Mouse (Mus musculus): ENCODE data around the gene Sav1. TPM values are rescaled to one million over a fixed set of nuclear protein-coding genes. Genes with fewer than 3 reads are reported as not detected.

Sav1 gene
- polyA plus RNA-seq, 1 experiment from 2014 or later, result 2.7 TPM

Other genes starting within 250 kb of the Sav1 start
- 6.4 and 13.3 TPM in 2 replicates for gene Cdkl1, start 195.7 kb downstream of the Sav1 start, polyA plus RNA-seq (2014; fragmentation: Nextera tagmentation; extraction: Ambion mirVana)
- 145 and 166 TPM in 2 replicates for gene Atl1, start 94.4 kb downstream of the Sav1 start, polyA plus RNA-seq (2014; fragmentation: Nextera tagmentation; extraction: Ambion mirVana)
- 35.3 and 42.7 TPM in 2 replicates for gene Map4k5, start 93.8 kb downstream of the Sav1 start, polyA plus RNA-seq (2014; fragmentation: Nextera tagmentation; extraction: Ambion mirVana)
- 13.9 and 14.8 TPM in 2 replicates for gene Nin, start 126.7 kb upstream of the Sav1 start, polyA plus RNA-seq (2014; fragmentation: Nextera tagmentation; extraction: Ambion mirVana)
- gene Abhd12b, start 167.1 kb upstream of the Sav1 start, polyA plus RNA-seq (2014; fragmentation: Nextera tagmentation; extraction: Ambion mirVana), result 0.18 and 0.20 TPM in 2 replicates
- 8.1 and 9.2 TPM in 2 replicates for gene Pygl, start 244.5 kb upstream of the Sav1 start, polyA plus RNA-seq (2014; fragmentation: Nextera tagmentation; extraction: Ambion mirVana)